ENCODE assay signal across 11 mouse cellular contexts in the genomic region with DNA sequence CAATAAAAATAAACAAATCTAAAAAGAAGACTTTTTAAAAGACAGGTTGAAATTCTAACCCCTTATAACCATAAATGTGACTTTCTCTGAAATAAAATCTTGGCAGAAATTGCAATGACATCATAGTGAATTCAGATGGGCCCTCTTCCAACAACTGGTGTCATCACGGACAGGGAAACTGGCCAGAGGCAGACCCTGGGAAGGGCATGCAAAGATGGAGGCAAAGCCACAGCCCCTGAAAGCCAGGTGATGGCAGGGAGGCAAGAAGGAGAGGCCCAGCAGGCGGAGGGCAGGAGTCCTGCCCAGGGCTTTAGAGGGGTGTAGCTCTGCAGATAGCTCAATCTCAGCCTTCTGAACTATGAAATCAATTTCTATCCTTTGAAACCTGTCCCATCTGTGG.
"Had no signal": no experiment of that assay in that cellular context is flagged by ENCODE, and none has a peak within 500 bp of the region (broad histone marks: within the 10 kb centered on the region; RNA-seq: fewer than 3 reads in every experiment).

No protein-coding gene starts in this region.

- H3K4me2 ChIP-seq: kidney, embryonic 15.5 days; limb, embryonic 12.5 days; liver, embryonic 13.5 days; midbrain, embryonic 13.5 days; neural tube, embryonic 15.5 days had no signal

- ATAC-seq: liver, postnatal 0 days; midbrain, embryonic 13.5 days had no signal

- H3K36me3 ChIP-seq: kidney, embryonic 15.5 days; liver, embryonic 13.5 days; midbrain, embryonic 13.5 days; neural tube, embryonic 15.5 days had no signal

- H3K9ac ChIP-seq: kidney, embryonic 15.5 days; limb, embryonic 12.5 days; liver, embryonic 13.5 days; liver, postnatal 0 days; midbrain, embryonic 13.5 days; neural tube, embryonic 15.5 days had no signal

- H3K9me3 ChIP-seq: kidney, embryonic 15.5 days; limb, embryonic 12.5 days; liver, embryonic 13.5 days; midbrain, embryonic 13.5 days; neural tube, embryonic 15.5 days had no signal

- H3K27ac ChIP-seq: kidney, embryonic 15.5 days; limb, embryonic 12.5 days; liver, embryonic 13.5 days; midbrain, embryonic 13.5 days; neural tube, embryonic 15.5 days had no signal

- H3K4me3 ChIP-seq: kidney, embryonic 15.5 days; limb, embryonic 12.5 days; liver, embryonic 13.5 days; midbrain, embryonic 13.5 days; myocyte; neural tube, embryonic 15.5 days had no signal

- H3K27me3 ChIP-seq: kidney, embryonic 15.5 days; limb, embryonic 12.5 days; liver, embryonic 13.5 days; midbrain, embryonic 13.5 days; neural tube, embryonic 15.5 days had no signal

- DNase-seq: kidney, postnatal 14 days; layer of hippocampus, postnatal 36 days; liver; liver, embryonic 13.5 days; liver, postnatal 0 days; thymus, postnatal 4 days had no signal
